Mouse (Mus musculus): ENCODE measurements around the gene Hspb3. TPM values are rescaled to one million over a fixed set of nuclear protein-coding genes. Genes with fewer than 3 reads are reported as not detected.

Hspb3 gene
- polyA plus RNA-seq, 1 experiment from 2014 or later, result not detected

DNA sequence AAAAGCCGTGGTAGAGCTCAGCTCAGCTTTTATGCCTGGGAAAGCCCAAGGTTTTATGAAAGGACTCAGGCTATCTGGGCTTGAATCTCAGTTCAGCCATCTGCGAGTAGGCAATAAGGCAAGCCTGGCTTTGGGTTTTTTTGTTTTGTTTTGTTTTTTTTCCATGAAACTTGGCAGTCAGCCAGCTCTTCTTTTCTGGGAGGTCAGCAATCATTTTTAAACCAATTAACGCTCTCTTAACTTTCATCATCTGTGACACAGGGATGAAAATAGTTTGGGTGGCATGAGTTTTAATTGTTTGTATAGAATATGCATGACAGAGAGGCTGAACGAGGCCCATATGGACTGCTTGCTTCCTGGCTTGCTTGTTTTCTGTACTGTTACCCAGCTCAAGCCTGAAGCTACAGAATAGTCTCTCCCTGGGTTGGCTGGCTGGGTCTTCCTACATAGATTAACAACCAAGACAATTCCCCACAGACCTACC, 33.4 kb upstream of the Hspb3 start:
- Histone ChIP-seq H3K4me3 (replicated peaks; ENCODE audit: low read depth, low read length) (no peak overlapping the region), H3K4me2 (ENCODE audit: low read length) (no peak overlapping the region), H3K9ac (ENCODE audit: low read depth, low read length) (no peak overlapping the region), H3K9me3 (replicated peaks; ENCODE audit: low read length) (no peaks in the 10 kb centered on the region), H3K36me3 (ENCODE audit: insufficient read depth, low read length) (no peaks in the 10 kb centered on the region), H3K4me1 (replicated peaks; ENCODE audit: insufficient read depth, low read length) (no peaks in the 10 kb centered on the region), H3K27me3 (ENCODE audit: insufficient read depth, low read length) (no peaks in the 10 kb centered on the region), H3K27ac (no peak overlapping the region)
- whole genome bisulfite sequencing, result 35% methylated on average over 4 of the region's 4 CpGs
- ATAC-seq (replicated peaks; ENCODE audit: low FRiP score, low read depth) (no peak), DNase-seq (ENCODE audit: low spot score) (peak; percentile 25)
- TF ChIP-seq CTCF (IDR thresholded peaks at IDR 0.05; ENCODE audit: low read depth), result no peak

DNA sequence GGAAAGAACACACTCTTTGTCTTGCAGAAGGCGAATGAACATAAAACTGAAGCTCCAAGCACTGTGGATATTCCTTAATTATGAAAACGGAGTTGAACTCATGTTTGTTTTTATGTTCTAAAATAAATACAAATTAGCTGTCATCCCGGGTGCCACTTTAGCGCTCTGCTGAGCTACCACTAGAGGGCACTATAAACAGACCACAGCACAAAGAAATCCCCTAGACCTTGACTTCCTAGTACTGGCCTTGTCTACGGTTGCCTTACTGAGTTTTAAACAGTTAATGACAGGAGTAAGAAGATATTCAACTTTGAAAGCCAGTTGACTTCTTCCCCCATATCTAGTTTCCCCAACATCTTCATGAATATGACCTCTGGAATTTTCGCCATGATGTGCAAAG, 29.9 kb upstream of the Hspb3 start:
- peak; percentile 90 for DNase-seq (ENCODE audit: low spot score)
- H3K9ac ChIP-seq (ENCODE audit: low read depth, low read length), result no peak overlapping the region
- no peaks in the 10 kb centered on the region for H3K4me1 ChIP-seq (replicated peaks; ENCODE audit: insufficient read depth, low read length)
- H3K9me3 ChIP-seq (replicated peaks; ENCODE audit: low read length), result no peaks in the 10 kb centered on the region
- H3K27me3 ChIP-seq (ENCODE audit: insufficient read depth, low read length), result no peaks in the 10 kb centered on the region
- H3K27ac ChIP-seq, result no peak overlapping the region
- H3K36me3 ChIP-seq (ENCODE audit: insufficient read depth, low read length), result no peaks in the 10 kb centered on the region
- peak; percentile 93 for TF ChIP-seq CTCF (IDR thresholded peaks at IDR 0.05; ENCODE audit: low read depth)
- WGBS, result 18% methylated on average over 6 of the region's 6 CpGs
- H3K4me2 ChIP-seq (ENCODE audit: low read length), result no peak overlapping the region
- H3K4me3 ChIP-seq (replicated peaks; ENCODE audit: low read depth, low read length), result no peak overlapping the region
- no peak for ATAC-seq (replicated peaks; ENCODE audit: low FRiP score, low read depth)

DNA sequence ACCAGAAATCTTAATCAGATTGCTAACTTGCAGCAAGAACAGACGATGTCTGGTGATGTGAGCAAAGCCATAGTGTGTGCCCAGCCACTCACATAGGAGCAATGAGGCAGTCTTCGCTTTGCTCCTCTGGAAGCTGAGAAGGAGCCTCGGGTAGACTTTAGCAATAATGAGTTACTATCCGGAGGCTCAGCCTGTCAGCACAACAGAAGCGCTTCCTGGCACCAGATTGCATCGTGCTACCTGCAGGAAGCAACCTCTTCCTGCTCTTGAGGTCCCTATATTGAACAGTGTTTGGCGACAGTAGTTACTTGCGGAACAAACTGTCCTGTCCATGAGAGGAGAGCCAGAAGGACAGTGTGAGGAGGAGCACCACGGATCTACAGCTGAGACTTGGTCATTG, 28.2 kb upstream of the Hspb3 start:
- TF ChIP-seq CTCF (IDR thresholded peaks at IDR 0.05; ENCODE audit: low read depth), result no peak
- H3K27me3 ChIP-seq (ENCODE audit: insufficient read depth, low read length), result no peaks in the 10 kb centered on the region
- DNase-seq (ENCODE audit: low spot score), result no peak

DNA sequence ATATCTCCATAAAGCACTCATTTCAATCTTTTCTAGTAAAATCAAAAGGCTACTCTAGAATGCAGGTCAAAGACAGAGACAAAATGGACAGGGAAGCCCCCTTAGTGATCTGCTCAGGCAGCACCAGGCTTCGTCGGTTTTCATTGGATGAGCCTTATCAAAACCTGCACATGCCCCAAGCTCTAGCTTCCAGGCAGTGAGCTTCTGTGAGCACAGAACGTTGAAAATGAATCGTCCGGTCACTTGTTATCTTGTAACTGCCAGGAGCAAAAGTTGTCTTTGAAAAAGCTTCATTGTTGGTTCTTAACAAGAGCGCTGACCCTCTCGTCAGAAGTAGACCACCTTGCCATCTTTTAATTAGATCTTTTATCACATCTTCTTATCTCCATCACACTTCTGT, 26.4 kb upstream of the Hspb3 start:
- no peak for TF ChIP-seq CTCF (IDR thresholded peaks at IDR 0.05; ENCODE audit: low read depth)
- H3K27me3 ChIP-seq (ENCODE audit: insufficient read depth, low read length), result no peaks in the 10 kb centered on the region
- no peaks in the 10 kb centered on the region for H3K9me3 ChIP-seq (replicated peaks; ENCODE audit: low read length)
- ATAC-seq (replicated peaks; ENCODE audit: low FRiP score, low read depth), result no peak
- H3K4me3 ChIP-seq (replicated peaks; ENCODE audit: low read depth, low read length), result no peak overlapping the region
- DNase-seq (ENCODE audit: low spot score), result no peak
- no peak overlapping the region for H3K4me2 ChIP-seq (ENCODE audit: low read length)
- 85% methylated on average over 7 of the region's 7 CpGs for WGBS
- H3K9ac ChIP-seq (ENCODE audit: low read depth, low read length), result no peak overlapping the region
- no peak overlapping the region for H3K27ac ChIP-seq
- no peaks in the 10 kb centered on the region for H3K36me3 ChIP-seq (ENCODE audit: insufficient read depth, low read length)
- no peaks in the 10 kb centered on the region for H3K4me1 ChIP-seq (replicated peaks; ENCODE audit: insufficient read depth, low read length)

More for the DNA sequence above, 28.2 kb upstream of the Hspb3 start:
- Histone ChIP-seq H3K9ac (ENCODE audit: low read depth, low read length) (no peak overlapping the region), H3K4me3 (replicated peaks; ENCODE audit: low read depth, low read length) (no peak overlapping the region), H3K9me3 (replicated peaks; ENCODE audit: low read length) (no peaks in the 10 kb centered on the region), H3K4me2 (ENCODE audit: low read length) (no peak overlapping the region), H3K27ac (no peak overlapping the region), H3K36me3 (ENCODE audit: insufficient read depth, low read length) (no peaks in the 10 kb centered on the region), H3K4me1 (replicated peaks; ENCODE audit: insufficient read depth, low read length) (no peaks in the 10 kb centered on the region)
- WGBS, result 58% methylated on average over 9 of the region's 9 CpGs
- no peak for ATAC-seq (replicated peaks; ENCODE audit: low FRiP score, low read depth)

DNA sequence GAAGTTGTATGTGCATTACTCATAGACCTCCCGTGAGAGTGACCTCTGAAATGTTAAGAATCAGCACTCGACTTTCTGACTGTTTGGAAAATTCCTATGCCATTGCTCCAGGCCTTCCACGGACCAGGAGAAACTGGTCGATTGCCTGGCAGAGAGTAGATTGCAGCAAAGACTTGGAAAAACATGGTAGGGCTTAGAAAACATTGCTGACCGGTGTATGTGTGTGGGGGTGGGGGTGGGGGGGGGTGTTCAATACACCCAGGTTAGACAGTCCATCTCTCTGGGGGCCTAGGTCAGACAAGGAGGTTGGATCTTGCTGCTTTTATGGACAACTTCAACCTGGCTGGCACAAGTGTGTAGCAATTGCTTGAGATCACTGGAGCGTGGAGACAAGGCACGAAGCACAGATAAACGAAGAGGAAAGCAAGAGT, 23.2 kb upstream of the Hspb3 start:
- peak; percentile 79 for ATAC-seq (replicated peaks; ENCODE audit: low FRiP score, low read depth)
- DNase-seq (ENCODE audit: low spot score), result peak; percentile 29
- H3K9ac ChIP-seq (ENCODE audit: low read depth, low read length), result no peak overlapping the region
- 45% methylated on average over 8 of the region's 8 CpGs for WGBS
- no peaks in the 10 kb centered on the region for H3K4me1 ChIP-seq (replicated peaks; ENCODE audit: insufficient read depth, low read length)
- H3K27me3 ChIP-seq (ENCODE audit: insufficient read depth, low read length), result no peaks in the 10 kb centered on the region
- H3K4me2 ChIP-seq (ENCODE audit: low read length), result no peak overlapping the region
- H3K36me3 ChIP-seq (ENCODE audit: insufficient read depth, low read length), result no peaks in the 10 kb centered on the region
- H3K9me3 ChIP-seq (replicated peaks; ENCODE audit: low read length), result no peaks in the 10 kb centered on the region
- H3K27ac ChIP-seq, result peak overlapping the region; percentile 71
- no peak overlapping the region for H3K4me3 ChIP-seq (replicated peaks; ENCODE audit: low read depth, low read length)
- no peak for TF ChIP-seq CTCF (IDR thresholded peaks at IDR 0.05; ENCODE audit: low read depth)

DNA sequence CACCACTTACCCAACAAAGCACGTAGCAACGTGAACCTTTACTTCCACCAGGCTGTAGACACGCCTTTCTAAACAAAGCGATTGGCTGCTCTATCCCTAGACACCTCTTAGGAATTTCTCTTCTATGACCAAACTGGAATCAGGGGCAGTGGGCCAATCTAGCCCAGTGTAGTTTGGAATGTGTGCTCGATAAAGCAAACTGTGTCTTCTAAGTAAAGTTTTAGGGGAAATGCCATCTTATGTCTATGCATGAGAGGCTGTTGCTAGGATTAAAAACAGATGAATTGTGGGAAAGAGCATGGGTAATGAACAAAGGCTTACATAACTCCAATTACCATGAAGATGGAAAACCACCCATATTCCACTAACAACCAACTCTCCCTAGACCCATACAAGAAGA, 19.3 kb upstream of the Hspb3 start:
- no peaks in the 10 kb centered on the region for H3K27me3 ChIP-seq (ENCODE audit: insufficient read depth, low read length)
- no peak overlapping the region for H3K9ac ChIP-seq (ENCODE audit: low read depth, low read length)
- no peak for TF ChIP-seq CTCF (IDR thresholded peaks at IDR 0.05; ENCODE audit: low read depth)
- no peaks in the 10 kb centered on the region for H3K4me1 ChIP-seq (replicated peaks; ENCODE audit: insufficient read depth, low read length)
- DNase-seq (ENCODE audit: low spot score) (no peak), ATAC-seq (replicated peaks; ENCODE audit: low FRiP score, low read depth) (no peak)
- 83% methylated on average over 5 of the region's 5 CpGs for WGBS
- H3K9me3 ChIP-seq (replicated peaks; ENCODE audit: low read length), result no peaks in the 10 kb centered on the region
- H3K4me2 ChIP-seq (ENCODE audit: low read length), result no peak overlapping the region
- H3K27ac ChIP-seq, result no peak overlapping the region
- H3K36me3 ChIP-seq (ENCODE audit: insufficient read depth, low read length), result no peaks in the 10 kb centered on the region
- no peak overlapping the region for H3K4me3 ChIP-seq (replicated peaks; ENCODE audit: low read depth, low read length)

DNA sequence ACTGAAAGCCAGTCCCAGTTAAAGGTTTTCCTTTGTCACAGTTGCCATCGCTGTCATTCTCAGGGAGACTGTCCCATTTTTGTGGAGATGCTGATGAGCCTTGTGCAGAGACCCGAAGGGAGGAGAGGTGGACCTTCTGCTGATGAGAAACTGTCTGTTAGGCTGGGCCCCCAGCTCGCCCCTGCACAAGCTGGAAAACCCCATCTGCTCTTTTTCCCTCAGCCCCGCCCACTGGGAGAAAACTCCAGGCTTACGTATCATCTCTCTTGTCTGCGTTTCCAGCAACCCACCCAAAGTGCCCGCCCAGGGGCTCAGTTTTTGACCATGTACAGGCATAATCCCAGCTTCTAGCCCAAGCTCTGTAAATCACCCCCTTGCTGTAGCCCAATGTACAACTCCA, 17.2 kb upstream of the Hspb3 start:
- ATAC-seq (replicated peaks; ENCODE audit: low FRiP score, low read depth), result no peak
- Histone ChIP-seq H3K4me1 (replicated peaks; ENCODE audit: insufficient read depth, low read length) (no peaks in the 10 kb centered on the region), H3K36me3 (ENCODE audit: insufficient read depth, low read length) (no peaks in the 10 kb centered on the region), H3K4me2 (ENCODE audit: low read length) (no peak overlapping the region), H3K4me3 (replicated peaks; ENCODE audit: low read depth, low read length) (no peak overlapping the region), H3K27ac (no peak overlapping the region), H3K9me3 (replicated peaks; ENCODE audit: low read length) (no peaks in the 10 kb centered on the region), H3K9ac (ENCODE audit: low read depth, low read length) (no peak overlapping the region), H3K27me3 (ENCODE audit: insufficient read depth, low read length) (no peaks in the 10 kb centered on the region)
- no peak for TF ChIP-seq CTCF (IDR thresholded peaks at IDR 0.05; ENCODE audit: low read depth)
- 91% methylated on average over 7 of the region's 7 CpGs for WGBS
- no peak for DNase-seq (ENCODE audit: low spot score)
